Mouse (Mus musculus): Measurements from ENCODE around the gene Nexn. TPM values are rescaled to one million over a fixed set of nuclear protein-coding genes. Genes with fewer than 3 reads are reported as not detected.
A peak's percentile ranks its signal among the peaks of the same experiment; 100 is the strongest.

Nexn gene
- total and polyA plus RNA-seq, 2 experiments: 0.28 TPM; not detected in 1

GRCm38 (mm10) chr3:152241098-152241497 is 25.1 kb downstream of the Nexn start:
- no peaks in the 10 kb centered on the region for H3K27me3 ChIP-seq (ENCODE audit: control insufficient read depth, insufficient read depth, low read length)
- WGBS: 90% methylated on average over 3 of the region's 3 CpGs
- peaks cover 12% of the 10 kb centered on the region for H3K36me3 ChIP-seq (ENCODE audit: control insufficient read depth, insufficient read depth, low read length)

GRCm38 (mm10) chr3:152239592-152239991 is 26.6 kb downstream of the Nexn start:
- H3K27ac ChIP-seq (replicated peaks; ENCODE audit: insufficient read depth, low read depth, low read length): no peak overlapping the region
- no peak for TF ChIP-seq POLR2A (IDR thresholded peaks at IDR 0.05; ENCODE audit: extremely low read depth, insufficient read depth, low read length)
- TF ChIP-seq CTCF (IDR thresholded peaks at IDR 0.05; ENCODE audit: low read depth, low read length): no peak

More at GRCm38 (mm10) chr3:152241098-152241497, 25.1 kb downstream of the Nexn start:
- Histone ChIP-seq H3K4me3 (ENCODE audit: insufficient read depth, low read depth, low read length) (no peak overlapping the region), H3K27ac (replicated peaks; ENCODE audit: insufficient read depth, low read depth, low read length) (no peak overlapping the region), H3K79me2 (ENCODE audit: control insufficient read depth, insufficient read depth, low read length) (no peaks in the 10 kb centered on the region), H3K4me1 (ENCODE audit: control insufficient read depth, insufficient read depth, low read length) (no peaks in the 10 kb centered on the region), H3K9ac (ENCODE audit: low read depth, low read length) (no peak overlapping the region)
- no peak for TF ChIP-seq POLR2A (IDR thresholded peaks at IDR 0.05; ENCODE audit: extremely low read depth, insufficient read depth, low read length)
- DNase-seq (ENCODE audit: extremely low read depth, low read depth, low spot score): no peak

GRCm38 (mm10) chr3:152238836-152239235 is 27.3 kb downstream of the Nexn start:
- H3K4me1 ChIP-seq (ENCODE audit: control insufficient read depth, insufficient read depth, low read length): peaks cover 3% of the 10 kb centered on the region; the same call in 1 of the 2 replicates
- no peak overlapping the region for H3K27ac ChIP-seq (replicated peaks; ENCODE audit: insufficient read depth, low read depth, low read length)
- no peaks in the 10 kb centered on the region for H3K27me3 ChIP-seq (ENCODE audit: control insufficient read depth, insufficient read depth, low read length)
- TF ChIP-seq CTCF (IDR thresholded peaks at IDR 0.05; ENCODE audit: low read depth, low read length): no peak
- no peak for TF ChIP-seq POLR2A (IDR thresholded peaks at IDR 0.05; ENCODE audit: extremely low read depth, insufficient read depth, low read length)
- peak; percentile 91 for DNase-seq (ENCODE audit: extremely low read depth, low read depth, low spot score)
- H3K36me3 ChIP-seq (ENCODE audit: control insufficient read depth, insufficient read depth, low read length): peaks cover 24% of the 10 kb centered on the region
- H3K79me2 ChIP-seq (ENCODE audit: control insufficient read depth, insufficient read depth, low read length): no peaks in the 10 kb centered on the region
- H3K9ac ChIP-seq (ENCODE audit: low read depth, low read length): no peak overlapping the region
- 10% methylated on average over 2 of the region's 2 CpGs for WGBS
- no peak overlapping the region for H3K4me3 ChIP-seq (ENCODE audit: insufficient read depth, low read depth, low read length)

More at GRCm38 (mm10) chr3:152239592-152239991, 26.6 kb downstream of the Nexn start:
- H3K27me3 ChIP-seq (ENCODE audit: control insufficient read depth, insufficient read depth, low read length): no peaks in the 10 kb centered on the region
- peaks cover 3% of the 10 kb centered on the region; the same call in 1 of the 2 replicates for H3K4me1 ChIP-seq (ENCODE audit: control insufficient read depth, insufficient read depth, low read length)
- WGBS: 98% methylated on average over 1 of the region's 1 CpGs
- H3K79me2 ChIP-seq (ENCODE audit: control insufficient read depth, insufficient read depth, low read length): no peaks in the 10 kb centered on the region
- no peak overlapping the region for H3K9ac ChIP-seq (ENCODE audit: low read depth, low read length)
- peaks cover 19% of the 10 kb centered on the region for H3K36me3 ChIP-seq (ENCODE audit: control insufficient read depth, insufficient read depth, low read length)
- no peak overlapping the region for H3K4me3 ChIP-seq (ENCODE audit: insufficient read depth, low read depth, low read length)
- DNase-seq (ENCODE audit: extremely low read depth, low read depth, low spot score): no peak

- H3K36me3 ChIP-seq (ENCODE audit: control insufficient read depth, insufficient read depth, low read length): peaks cover 38% of the 10 kb centered on the region
Measured at GRCm38 (mm10) chr3:152235805-152236204, 30.3 kb downstream of the Nexn start.

GRCm38 (mm10) chr3:152235238-152235637 is 30.9 kb downstream of the Nexn start:
- TF ChIP-seq CTCF (IDR thresholded peaks at IDR 0.05; ENCODE audit: low read depth, low read length) (no peak), POLR2A (IDR thresholded peaks at IDR 0.05; ENCODE audit: extremely low read depth, insufficient read depth, low read length) (no peak)
- Histone ChIP-seq H3K4me1 (ENCODE audit: control insufficient read depth, insufficient read depth, low read length) (peaks cover 3% of the 10 kb centered on the region; the same call in 1 of the 2 replicates), H3K79me2 (ENCODE audit: control insufficient read depth, insufficient read depth, low read length) (no peaks in the 10 kb centered on the region; the same call in 1 of the 2 replicates), H3K36me3 (ENCODE audit: control insufficient read depth, insufficient read depth, low read length) (peaks cover 42% of the 10 kb centered on the region), H3K4me3 (ENCODE audit: insufficient read depth, low read depth, low read length) (no peak overlapping the region), H3K27ac (replicated peaks; ENCODE audit: insufficient read depth, low read depth, low read length) (no peak overlapping the region), H3K27me3 (ENCODE audit: control insufficient read depth, insufficient read depth, low read length) (no peaks in the 10 kb centered on the region), H3K9ac (ENCODE audit: low read depth, low read length) (no peak overlapping the region)
- DNase-seq (ENCODE audit: extremely low read depth, low read depth, low spot score): no peak
- WGBS: 73% methylated on average over 1 of the region's 1 CpGs

More at GRCm38 (mm10) chr3:152235805-152236204, 30.3 kb downstream of the Nexn start:
- peak; percentile 41 for DNase-seq (ENCODE audit: extremely low read depth, low read depth, low spot score)
- peaks cover 3% of the 10 kb centered on the region; the same call in 1 of the 2 replicates for H3K4me1 ChIP-seq (ENCODE audit: control insufficient read depth, insufficient read depth, low read length)
- no peak overlapping the region for H3K27ac ChIP-seq (replicated peaks; ENCODE audit: insufficient read depth, low read depth, low read length)
- 98% methylated on average over 1 of the region's 1 CpGs for WGBS
- no peak overlapping the region for H3K9ac ChIP-seq (ENCODE audit: low read depth, low read length)
- H3K4me3 ChIP-seq (ENCODE audit: insufficient read depth, low read depth, low read length): no peak overlapping the region
- H3K79me2 ChIP-seq (ENCODE audit: control insufficient read depth, insufficient read depth, low read length): no peaks in the 10 kb centered on the region; the same call in 1 of the 2 replicates
- H3K27me3 ChIP-seq (ENCODE audit: control insufficient read depth, insufficient read depth, low read length): no peaks in the 10 kb centered on the region
- TF ChIP-seq CTCF (IDR thresholded peaks at IDR 0.05; ENCODE audit: low read depth, low read length) (no peak), POLR2A (IDR thresholded peaks at IDR 0.05; ENCODE audit: extremely low read depth, insufficient read depth, low read length) (no peak)

- DNase-seq (ENCODE audit: extremely low read depth, low read depth, low spot score): no peak
- 75% methylated on average over 6 of the region's 6 CpGs for WGBS
Measured at GRCm38 (mm10) chr3:152231333-152232100, 34.6 kb downstream of the Nexn start.

More at GRCm38 (mm10) chr3:152231333-152232100, 34.6 kb downstream of the Nexn start:
- Histone ChIP-seq H3K9ac (ENCODE audit: low read depth, low read length) (no peak overlapping the region), H3K36me3 (ENCODE audit: control insufficient read depth, insufficient read depth, low read length) (peaks cover 52% of the 10 kb centered on the region), H3K4me1 (ENCODE audit: control insufficient read depth, insufficient read depth, low read length) (peaks cover 6% of the 10 kb centered on the region; the same call in 1 of the 2 replicates), H3K27ac (replicated peaks; ENCODE audit: insufficient read depth, low read depth, low read length) (no peak overlapping the region), H3K4me3 (ENCODE audit: insufficient read depth, low read depth, low read length) (no peak overlapping the region), H3K27me3 (ENCODE audit: control insufficient read depth, insufficient read depth, low read length) (no peaks in the 10 kb centered on the region), H3K79me2 (ENCODE audit: control insufficient read depth, insufficient read depth, low read length) (no peaks in the 10 kb centered on the region; the same call in 1 of the 2 replicates)
- TF ChIP-seq CTCF (IDR thresholded peaks at IDR 0.05; ENCODE audit: low read depth, low read length) (no peak), POLR2A (IDR thresholded peaks at IDR 0.05; ENCODE audit: extremely low read depth, insufficient read depth, low read length) (no peak)
